ENCODE assay signal across 8 mouse cellular contexts in genomic region chr4:141210524-141211219, GRCm38 (mm10). TPM values are rescaled to one million over a fixed set of nuclear protein-coding genes. Genes with fewer than 3 reads are reported as not detected.
DNase-seq lines count a peak whose midpoint lies in the region; ATAC-seq and TF ChIP-seq lines count a peak whose summit lies in the region.

No protein-coding gene starts in this region.

- no peak for TF ChIP-seq CTCF in midbrain, postnatal 0 days (IDR thresholded peaks at IDR 0.05)

- H3K4me3 ChIP-seq in lung, embryonic 16.5 days (ENCODE audit: low read length), result peak overlapping the region; percentile 43
- peak overlapping the region; percentile 38 for H3K4me3 ChIP-seq in embryonic facial prominence, embryonic 15.5 days (replicated peaks)
- H3K4me3 ChIP-seq in intestine, embryonic 14.5 days (ENCODE audit: low read depth, low read length), result peak overlapping the region; percentile 38
- peak overlapping the region; percentile 32 for H3K4me3 ChIP-seq in midbrain, postnatal 0 days (ENCODE audit: low read depth, low read length)

- no peaks in the 10 kb centered on the region for H3K36me3 ChIP-seq in lung, embryonic 16.5 days (ENCODE audit: control insufficient read depth, insufficient read depth, low read length)
- H3K36me3 ChIP-seq in embryonic facial prominence, embryonic 15.5 days, result no peaks in the 10 kb centered on the region
- H3K36me3 ChIP-seq in intestine, embryonic 14.5 days (ENCODE audit: control insufficient read depth, insufficient read depth, low read length), result no peaks in the 10 kb centered on the region
- H3K36me3 ChIP-seq in midbrain, postnatal 0 days (ENCODE audit: insufficient read depth, low read length), result peaks cover 3% of the 10 kb centered on the region; the same call in 1 of the 2 replicates

- peak overlapping the region; percentile 62 for H3K9ac ChIP-seq in lung, embryonic 16.5 days (ENCODE audit: low read length)
- no peak overlapping the region for H3K9ac ChIP-seq in embryonic facial prominence, embryonic 15.5 days
- peak overlapping the region; percentile 27; the same call in 1 of the 2 replicates for H3K9ac ChIP-seq in intestine, embryonic 14.5 days (ENCODE audit: low read length)
- H3K9ac ChIP-seq in midbrain, postnatal 0 days (replicated peaks; ENCODE audit: low read length, poor library complexity, severe bottlenecking), result no peak overlapping the region; the same call in 1 of the 2 replicates

- no peak for DNase-seq in lung, adult 18-20 months
- no peak for DNase-seq in intestine, embryonic 14.5 days (ENCODE audit: low spot score)
- DNase-seq in midbrain, postnatal 0 days (ENCODE audit: low spot score), result no peak
- no peak for DNase-seq in layer of hippocampus, postnatal 10 days (ENCODE audit: low spot score in 2 of 2)
- DNase-seq in spleen, adult 18-20 months, result no peak
- no peak for DNase-seq in frontal cortex, postnatal 10 days (ENCODE audit: low spot score in 2 of 2)

- H3K27me3 ChIP-seq in lung, embryonic 16.5 days (ENCODE audit: control insufficient read depth, insufficient read depth, low read depth, low read length), result no peaks in the 10 kb centered on the region
- H3K27me3 ChIP-seq in embryonic facial prominence, embryonic 15.5 days, result no peaks in the 10 kb centered on the region
- no peaks in the 10 kb centered on the region for H3K27me3 ChIP-seq in intestine, embryonic 14.5 days (replicated peaks; ENCODE audit: control insufficient read depth, insufficient read depth, low read length)
- no peaks in the 10 kb centered on the region for H3K27me3 ChIP-seq in midbrain, postnatal 0 days (ENCODE audit: insufficient read depth, low read length)

- 65% methylated on average over 14 of the region's 14 CpGs for WGBS in lung, embryonic 16.5 days
- WGBS in embryonic facial prominence, embryonic 15.5 days, result 66% methylated on average over 14 of the region's 14 CpGs
- 70% methylated on average over 14 of the region's 14 CpGs for WGBS in intestine, embryonic 14.5 days
- WGBS in midbrain, postnatal 0 days, result 70% methylated on average over 14 of the region's 14 CpGs

- peak overlapping the region; percentile 43 for H3K4me2 ChIP-seq in lung, embryonic 16.5 days (ENCODE audit: low read depth, low read length)
- H3K4me2 ChIP-seq in embryonic facial prominence, embryonic 15.5 days (replicated peaks), result peak overlapping the region; percentile 44
- H3K4me2 ChIP-seq in intestine, embryonic 14.5 days (ENCODE audit: low read length), result peak overlapping the region; percentile 52
- peak overlapping the region; percentile 43 for H3K4me2 ChIP-seq in midbrain, postnatal 0 days (ENCODE audit: low read depth, low read length, poor library complexity, severe bottlenecking)

- peak overlapping the region; percentile 78 for H3K27ac ChIP-seq in lung, embryonic 16.5 days (ENCODE audit: low read length)
- H3K27ac ChIP-seq in embryonic facial prominence, embryonic 15.5 days (replicated peaks), result peak overlapping the region; percentile 82
- H3K27ac ChIP-seq in intestine, embryonic 14.5 days (ENCODE audit: low read depth), result peak overlapping the region; percentile 65; the same call in 1 of the 2 replicates
- peak overlapping the region; percentile 59 for H3K27ac ChIP-seq in midbrain, postnatal 0 days (ENCODE audit: low read depth, low read length)

- H3K4me1 ChIP-seq in lung, embryonic 16.5 days (replicated peaks; ENCODE audit: control insufficient read depth, insufficient read depth, low read length), result peaks cover 11% of the 10 kb centered on the region
- peaks cover 19% of the 10 kb centered on the region for H3K4me1 ChIP-seq in embryonic facial prominence, embryonic 15.5 days
- peaks cover 9% of the 10 kb centered on the region for H3K4me1 ChIP-seq in intestine, embryonic 14.5 days (replicated peaks; ENCODE audit: control insufficient read depth, insufficient read depth, low read length)
- H3K4me1 ChIP-seq in midbrain, postnatal 0 days (ENCODE audit: insufficient read depth, low read length), result 0 out of 2 replicates have a peak, but pooled peaks cover 3% of the 10 kb centered on the region

- peak; percentile 7; the same call in 1 of the 2 replicates for ATAC-seq in lung, embryonic 16.5 days (ENCODE audit: low read depth)
- ATAC-seq in embryonic facial prominence, embryonic 15.5 days (ENCODE audit: insufficient number of reproducible peaks, low FRiP score, low TSS enrichment, low read depth), result 0 out of 2 replicates have a peak, but pooled peaks have one; percentile 20
- ATAC-seq in intestine, embryonic 14.5 days (replicated peaks; ENCODE audit: low FRiP score, low TSS enrichment, low read depth), result 0 out of 2 replicates have a peak, but pooled peaks have one; percentile 30
- no peak for ATAC-seq in midbrain, postnatal 0 days (ENCODE audit: low FRiP score)

- no peaks in the 10 kb centered on the region for H3K9me3 ChIP-seq in lung, embryonic 16.5 days (ENCODE audit: control insufficient read depth, low read length)
- H3K9me3 ChIP-seq in embryonic facial prominence, embryonic 15.5 days (replicated peaks), result no peaks in the 10 kb centered on the region
- H3K9me3 ChIP-seq in intestine, embryonic 14.5 days (ENCODE audit: control insufficient read depth, low read length), result no peaks in the 10 kb centered on the region
- H3K9me3 ChIP-seq in midbrain, postnatal 0 days (ENCODE audit: low read length), result no peaks in the 10 kb centered on the region

RNA-seq across cellular contexts. Expression of gene Rsg1, which starts 3.1 kb away (rescaled TPM):
- polyA plus RNA-seq in lung, embryonic 16.5 days (2015; fragmentation: Nextera tagmentation; extraction: Ambion mirVana), result 5.2 and 7.0 TPM in 2 replicates
- polyA plus RNA-seq in embryonic facial prominence, embryonic 15.5 days (2015; fragmentation: Nextera tagmentation; extraction: Ambion mirVana), result 6.8 and 8.1 TPM in 2 replicates
- 4.6 and 4.9 TPM in 2 replicates for polyA plus RNA-seq in intestine, embryonic 14.5 days (2014; fragmentation: Nextera tagmentation; extraction: Ambion mirVana)
- 4.6 and 6.0 TPM in 2 replicates for total RNA-seq in midbrain, postnatal 0 days (2014; rRNA removed)
- polyA plus RNA-seq in midbrain, postnatal 0 days (2015; fragmentation: Nextera tagmentation; extraction: Ambion mirVana), result 5.2 and 5.3 TPM in 2 replicates
- total RNA-seq in layer of hippocampus, postnatal 10 days (2021), result 1 to 10 TPM; 2.0 to 3.9 TPM

RNA-seq across cellular contexts. Expression of gene Arhgef19, which starts 28.6 kb away (rescaled TPM):
- 17.7 and 18.0 TPM in 2 replicates for polyA plus RNA-seq in lung, embryonic 16.5 days (2015; fragmentation: Nextera tagmentation; extraction: Ambion mirVana)
- 25.6 and 27.7 TPM in 2 replicates for polyA plus RNA-seq in embryonic facial prominence, embryonic 15.5 days (2015; fragmentation: Nextera tagmentation; extraction: Ambion mirVana)
- polyA plus RNA-seq in intestine, embryonic 14.5 days (2014; fragmentation: Nextera tagmentation; extraction: Ambion mirVana), result 14.2 and 15.8 TPM in 2 replicates
- 0.76 and 1.3 TPM in 2 replicates for total RNA-seq in midbrain, postnatal 0 days (2014; rRNA removed)
- 1.1 and 1.3 TPM in 2 replicates for polyA plus RNA-seq in midbrain, postnatal 0 days (2015; fragmentation: Nextera tagmentation; extraction: Ambion mirVana)
- total RNA-seq in layer of hippocampus, postnatal 10 days (2021), result 1 to 10 TPM; 5.8 to 6.7 TPM

Comparison
In these comparisons a context has a peak if more than half of its experiments do, and no peak if none do; other contexts are left out.
1. H3K9ac ChIP-seq: peak in lung, embryonic 16.5 days (single experiment) and intestine, embryonic 14.5 days (single experiment); none in embryonic facial prominence, embryonic 15.5 days (single experiment) and midbrain, postnatal 0 days (single experiment).
2. Peak in every context shown above with its lines, with median percentiles within 50 percentile points of each other: H3K27ac ChIP-seq, H3K4me2 ChIP-seq and H3K4me3 ChIP-seq.